Mouse (Mus musculus) neural tube, embryonic 13.5 days (tissue): ENCODE data around the gene Fam174a. TPM values are rescaled to one million over a fixed set of nuclear protein-coding genes. Genes with fewer than 3 reads are reported as not detected.

Experiments used
- ATAC-seq: fragments of 200-750 bp; cut with Nextera tagmentation; 2 replicates; pipeline ENCODE4 v1.8.0; 2017; ENCODE audit warnings: low read depth, mild to moderate bottlenecking, moderate TSS enrichment, moderate library complexity
- H3K27ac ChIP-seq: fragments of 300-500 bp; sonication (generic); replicated peaks from 2 replicates; pipeline ENCODE4 v1.5.1; 2015; ENCODE audit warnings: moderate library complexity, mild to moderate bottlenecking, inconsistent platforms
- H3K27me3 ChIP-seq: fragments of 300-500 bp; sonication (generic); 2 replicates; pipeline ENCODE4 v1.6.1; 2015; ENCODE audit warnings: mild to moderate bottlenecking, inconsistent platforms
- H3K36me3 ChIP-seq: fragments of 300-500 bp; sonication (generic); 2 replicates; pipeline ENCODE4 v1.6.1; 2015; ENCODE audit warnings: mild to moderate bottlenecking, inconsistent platforms
- H3K4me1 ChIP-seq: fragments of 300-500 bp; sonication (generic); replicated peaks from 2 replicates; pipeline ENCODE4 v1.6.1; 2015; ENCODE audit warnings: inconsistent platforms
- H3K4me2 ChIP-seq: fragments of 300-500 bp; sonication (generic); 2 replicates; pipeline ENCODE4 v1.6.1; 2015; ENCODE audit warnings: inconsistent platforms, mild to moderate bottlenecking, moderate library complexity
- H3K4me3 ChIP-seq: fragments of 300-500 bp; sonication (generic); 2 replicates; pipeline ENCODE4 v1.5.1; 2015; ENCODE audit warnings: mild to moderate bottlenecking, inconsistent platforms
- H3K9ac ChIP-seq: fragments of 300-500 bp; sonication (generic); 2 replicates; pipeline ENCODE4 v1.6.1; 2015; ENCODE audit warnings: moderate library complexity, mild to moderate bottlenecking, inconsistent platforms
- H3K9me3 ChIP-seq: fragments of 300-500 bp; sonication (generic); 2 replicates; pipeline ENCODE4 v1.6.1; 2016; ENCODE audit warnings: inconsistent platforms
- WGBS: fragments of 180-500 bp; shearing (Covaris S2); methylation state at CpG from one replicate; pipeline ENCODE4 v1.1.7; 2015; 5-methylcytosine and 5-hydroxymethylcytosine counted together
- polyA plus RNA-seq: library from polyadenylated mRNA; unstranded; fragments of >200 nt; fragmentation: Nextera tagmentation; extraction: Ambion mirVana; gene quantifications from 2 replicates; pipeline ENCODE4 v1.2.1, GENCODE M21; 2015

The Fam174a gene
- polyA plus RNA-seq = 28.6 and 29.6 TPM in 2 replicates

GRCm38 (mm10) chr1:95313393-95314228, at the start of gene Fam174a:
Gene Fam174a, plus strand, starts transcription at chr1:95313623.
- Histone ChIP-seq H3K9ac (peak within 1 kb of the TSS; percentile 92), H3K4me3 (peak within 1 kb of the TSS; percentile 90), H3K9me3 (no peaks in the 10 kb centered on the region), H3K36me3 (no peaks in the 10 kb centered on the region), H3K4me2 (peak within 1 kb of the TSS; percentile 89), H3K4me1 (peaks cover 25% of the 10 kb centered on the region), H3K27me3 (no peaks in the 10 kb centered on the region), H3K27ac (peak within 1 kb of the TSS; percentile 88)
- ATAC-seq = peak; percentile 100
- WGBS = under 1% methylated on average over 79 of the region's 79 CpGs

DNA sequence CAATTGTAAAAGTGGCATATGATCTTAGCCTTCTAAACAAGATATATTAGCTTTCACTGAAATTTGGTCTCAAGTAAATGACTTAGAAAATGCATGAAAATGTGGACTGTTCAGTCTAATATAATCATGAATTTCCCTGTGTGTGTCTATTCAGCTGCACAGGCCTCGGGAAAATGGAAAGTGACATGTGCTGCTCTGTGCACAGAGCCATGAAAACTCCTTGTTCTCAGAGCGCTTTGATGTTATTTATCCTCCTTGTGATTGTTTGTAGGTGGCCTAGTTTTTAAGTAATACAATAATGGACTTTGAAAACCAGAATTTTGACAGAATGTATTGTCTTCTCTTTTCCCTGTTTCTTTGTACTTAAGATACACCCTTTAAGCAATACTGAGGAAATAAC, 49.6 kb upstream of the Fam174a start:
- H3K36me3 ChIP-seq = no peaks in the 10 kb centered on the region
- no peak overlapping the region for H3K27ac ChIP-seq
- no peaks in the 10 kb centered on the region for H3K4me1 ChIP-seq
- H3K9me3 ChIP-seq = no peaks in the 10 kb centered on the region
- no peak overlapping the region for H3K4me3 ChIP-seq
- WGBS = 28% methylated on average over 2 of the region's 2 CpGs
- no peaks in the 10 kb centered on the region for H3K27me3 ChIP-seq
- no peak for ATAC-seq
- H3K9ac ChIP-seq = no peak overlapping the region
- H3K4me2 ChIP-seq = no peak overlapping the region

GRCm38 (mm10) chr1:95267950-95268724, 45.3 kb upstream of the Fam174a start:
- no peaks in the 10 kb centered on the region for H3K4me1 ChIP-seq
- H3K36me3 ChIP-seq = no peaks in the 10 kb centered on the region
- no peak overlapping the region for H3K9ac ChIP-seq
- ATAC-seq = no peak
- no peaks in the 10 kb centered on the region for H3K27me3 ChIP-seq
- no peak overlapping the region for H3K27ac ChIP-seq
- 0 out of 2 replicates have a peak overlapping the region, but pooled peaks have one; percentile 1 for H3K4me2 ChIP-seq
- H3K4me3 ChIP-seq = no peak overlapping the region
- no peaks in the 10 kb centered on the region for H3K9me3 ChIP-seq
- 68% methylated on average over 13 of the region's 13 CpGs for WGBS

GRCm38 (mm10) chr1:95273321-95273720, 40.1 kb upstream of the Fam174a start:
- Histone ChIP-seq H3K27ac (no peak overlapping the region), H3K36me3 (no peaks in the 10 kb centered on the region), H3K27me3 (no peaks in the 10 kb centered on the region), H3K4me1 (no peaks in the 10 kb centered on the region), H3K9ac (no peak overlapping the region), H3K4me2 (no peak overlapping the region), H3K9me3 (no peaks in the 10 kb centered on the region), H3K4me3 (no peak overlapping the region)
- whole genome bisulfite sequencing = 25% methylated on average over 1 of the region's 1 CpGs
- no peak for ATAC-seq

DNA sequence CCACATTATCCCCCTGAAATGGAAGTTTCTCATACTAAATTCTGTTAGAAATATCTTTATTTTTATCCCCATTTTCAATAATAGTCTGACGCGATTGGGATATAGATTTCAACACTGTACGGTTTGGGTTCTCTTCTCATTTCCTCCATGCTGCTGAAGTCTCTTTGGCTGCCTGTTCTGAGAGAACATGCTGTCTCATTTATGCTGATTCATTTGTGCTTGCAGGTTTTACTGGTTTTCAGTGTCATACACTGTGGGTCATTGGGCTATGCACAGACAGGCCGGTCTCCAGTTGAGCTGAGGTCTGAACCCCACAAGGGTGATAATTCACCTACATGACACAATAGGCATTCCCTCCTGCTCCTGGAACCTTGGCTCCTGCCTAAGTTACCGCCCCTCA, 5.1 kb upstream of the Fam174a start:
- H3K36me3 ChIP-seq = no peaks in the 10 kb centered on the region
- ATAC-seq = no peak
- no peaks in the 10 kb centered on the region for H3K27me3 ChIP-seq
- no peaks in the 10 kb centered on the region for H3K9me3 ChIP-seq
- H3K4me1 ChIP-seq = no peaks in the 10 kb centered on the region
- no peak overlapping the region for H3K4me3 ChIP-seq
- no peak overlapping the region for H3K9ac ChIP-seq
- no peak overlapping the region for H3K4me2 ChIP-seq
- WGBS = 87% methylated on average over 5 of the region's 5 CpGs
- no peak overlapping the region for H3K27ac ChIP-seq

GRCm38 (mm10) chr1:95314229-95314555, 769 bp downstream of the Fam174a start:
- Histone ChIP-seq H3K4me1 (peaks cover 25% of the 10 kb centered on the region), H3K27me3 (no peaks in the 10 kb centered on the region), H3K4me2 (peak overlapping the region; percentile 89), H3K4me3 (peak overlapping the region; percentile 90), H3K36me3 (no peaks in the 10 kb centered on the region), H3K9ac (peak overlapping the region; percentile 92), H3K9me3 (no peaks in the 10 kb centered on the region), H3K27ac (peak overlapping the region; percentile 88)
- WGBS = under 1% methylated on average over 6 of the region's 6 CpGs
- no peak for ATAC-seq

GRCm38 (mm10) chr1:95315981-95316380, 2.6 kb downstream of the Fam174a start:
- no peak overlapping the region for H3K4me3 ChIP-seq
- H3K27me3 ChIP-seq = no peaks in the 10 kb centered on the region
- no peaks in the 10 kb centered on the region for H3K36me3 ChIP-seq

GRCm38 (mm10) chr1:95322219-95322618, 8.8 kb downstream of the Fam174a start:
- H3K27ac ChIP-seq = no peak overlapping the region
- H3K27me3 ChIP-seq = no peaks in the 10 kb centered on the region
- WGBS = 86% methylated on average over 2 of the region's 2 CpGs
- no peak overlapping the region for H3K4me2 ChIP-seq
- H3K4me3 ChIP-seq = no peak overlapping the region
- H3K9ac ChIP-seq = no peak overlapping the region
- no peaks in the 10 kb centered on the region for H3K9me3 ChIP-seq
- peaks cover 3% of the 10 kb centered on the region for H3K4me1 ChIP-seq
- no peak for ATAC-seq
- peaks cover 16% of the 10 kb centered on the region; the same call in 1 of the 2 replicates for H3K36me3 ChIP-seq

More at GRCm38 (mm10) chr1:95315981-95316380, 2.6 kb downstream of the Fam174a start:
- 0 out of 2 replicates have a peak overlapping the region, but pooled peaks have one; percentile 7 for H3K4me2 ChIP-seq
- H3K4me1 ChIP-seq = peaks cover 25% of the 10 kb centered on the region
- no peak for ATAC-seq
- 85% methylated on average over 6 of the region's 6 CpGs for WGBS
- H3K27ac ChIP-seq = no peak overlapping the region
- no peaks in the 10 kb centered on the region for H3K9me3 ChIP-seq
- H3K9ac ChIP-seq = no peak overlapping the region

DNA sequence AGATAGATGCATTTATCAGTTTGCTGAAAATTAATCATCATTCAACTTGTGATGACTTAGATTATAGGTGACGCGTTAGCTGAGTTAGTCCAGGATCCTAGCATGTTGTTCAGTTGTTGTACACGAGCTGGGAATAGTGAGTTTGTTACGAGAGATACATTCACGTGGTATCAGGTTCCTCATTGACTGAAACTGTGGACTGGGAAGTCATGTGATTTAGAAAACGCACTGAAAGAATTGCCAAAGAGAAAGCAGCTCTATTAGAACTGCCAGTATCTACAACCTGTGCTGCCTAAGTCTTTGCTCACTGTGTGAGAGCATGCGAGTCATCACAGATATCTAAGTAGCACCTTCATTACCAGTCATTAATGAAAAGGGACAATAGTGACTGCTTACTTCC, 9.6 kb downstream of the Fam174a start:
- no peak overlapping the region for H3K9ac ChIP-seq

GRCm38 (mm10) chr1:95326856-95327255, 13.4 kb downstream of the Fam174a start:
- no peaks in the 10 kb centered on the region for H3K9me3 ChIP-seq
- no peak overlapping the region for H3K27ac ChIP-seq
- H3K9ac ChIP-seq = no peak overlapping the region
- no peak overlapping the region for H3K4me3 ChIP-seq
- peaks cover 17% of the 10 kb centered on the region; the same call in 1 of the 2 replicates for H3K36me3 ChIP-seq
- H3K4me1 ChIP-seq = no peaks in the 10 kb centered on the region; the same call in 1 of the 2 replicates
- ATAC-seq = no peak
- H3K27me3 ChIP-seq = no peaks in the 10 kb centered on the region
- no peak overlapping the region for H3K4me2 ChIP-seq

More for the DNA sequence above, 9.6 kb downstream of the Fam174a start:
- 88% methylated on average over 7 of the region's 7 CpGs for WGBS
- H3K4me1 ChIP-seq = no peaks in the 10 kb centered on the region; the same call in 1 of the 2 replicates
- no peak overlapping the region for H3K4me2 ChIP-seq
- H3K4me3 ChIP-seq = no peak overlapping the region
- no peaks in the 10 kb centered on the region for H3K27me3 ChIP-seq
- no peak for ATAC-seq
- H3K9me3 ChIP-seq = no peaks in the 10 kb centered on the region
- peaks cover 17% of the 10 kb centered on the region; the same call in 1 of the 2 replicates for H3K36me3 ChIP-seq
- no peak overlapping the region for H3K27ac ChIP-seq

- Histone ChIP-seq H3K9me3 (no peaks in the 10 kb centered on the region), H3K9ac (no peak overlapping the region), H3K4me1 (no peaks in the 10 kb centered on the region), H3K4me2 (no peak overlapping the region), H3K27ac (no peak overlapping the region), H3K27me3 (no peaks in the 10 kb centered on the region), H3K4me3 (no peak overlapping the region), H3K36me3 (no peaks in the 10 kb centered on the region)
- ATAC-seq = no peak
Observed at GRCm38 (mm10) chr1:95339618-95340017, 26.2 kb downstream of the Fam174a start.

GRCm38 (mm10) chr1:95342242-95342641, 28.8 kb downstream of the Fam174a start:
- Histone ChIP-seq H3K27me3 (no peaks in the 10 kb centered on the region), H3K27ac (no peak overlapping the region), H3K9me3 (no peaks in the 10 kb centered on the region), H3K4me2 (no peak overlapping the region), H3K4me1 (no peaks in the 10 kb centered on the region), H3K36me3 (no peaks in the 10 kb centered on the region), H3K9ac (no peak overlapping the region), H3K4me3 (no peak overlapping the region)
- no peak for ATAC-seq
